Mouse (Mus musculus): ENCODE measurements around the gene Angptl8. TPM values are rescaled to one million over a fixed set of nuclear protein-coding genes. Genes with fewer than 3 reads are reported as not detected.

Angptl8 gene
- polyA plus RNA-seq, 1 experiment from 2014 or later, result 0.26 TPM

GRCm38 (mm10) chr9:21872204-21872603, 36.9 kb downstream of the Angptl8 start:
- Histone ChIP-seq H3K36me3 (no peaks in the 10 kb centered on the region), H3K9me3 (replicated peaks) (0 out of 2 replicates have a peak, but pooled peaks cover 3% of the 10 kb centered on the region), H3K27me3 (no peaks in the 10 kb centered on the region), H3K27ac (no peak overlapping the region), H3K9ac (no peak overlapping the region), H3K4me3 (no peak overlapping the region), H3K4me2 (replicated peaks) (no peak overlapping the region), H3K4me1 (no peaks in the 10 kb centered on the region; the same call in 1 of the 2 replicates)
- ATAC-seq (ENCODE audit: low FRiP score), result no peak
- WGBS, result 70% methylated on average over 4 of the region's 4 CpGs

- 59% methylated on average over 3 of the region's 3 CpGs for WGBS
- Histone ChIP-seq H3K27me3 (no peaks in the 10 kb centered on the region), H3K9ac (no peak overlapping the region), H3K36me3 (no peaks in the 10 kb centered on the region), H3K4me2 (replicated peaks) (no peak overlapping the region), H3K4me3 (no peak overlapping the region), H3K9me3 (replicated peaks) (0 out of 2 replicates have a peak, but pooled peaks cover 3% of the 10 kb centered on the region), H3K4me1 (no peaks in the 10 kb centered on the region), H3K27ac (no peak overlapping the region)
- ATAC-seq (ENCODE audit: low FRiP score), result no peak
Observed at GRCm38 (mm10) chr9:21876601-21877000, 41.3 kb downstream of the Angptl8 start.

Small RNA genes lying within 50 kb of the gene (microRNA-seq; reads per million reads assigned to microRNA genes)
- gene Mir7083, result 4.3 reads per million, percentile 9 among the genes with 10 or more reads in this experiment

Other genes with a start within 250 kb of the Angptl8 start
- 56.5 and 61.0 TPM in 2 replicates for gene Timm29, start 242.8 kb upstream of the Angptl8 start, polyA plus RNA-seq (2016; fragmentation: Nextera tagmentation; extraction: Ambion mirVana)
- gene Yipf2, start 242.7 kb upstream of the Angptl8 start, polyA plus RNA-seq (2016; fragmentation: Nextera tagmentation; extraction: Ambion mirVana), result 19.4 and 21.5 TPM in 2 replicates
- 173 and 181 TPM in 2 replicates for gene Smarca4, start 219.3 kb upstream of the Angptl8 start, polyA plus RNA-seq (2016; fragmentation: Nextera tagmentation; extraction: Ambion mirVana)
- 32.1 and 33.0 TPM in 2 replicates for gene Ldlr, start 112.0 kb upstream of the Angptl8 start, polyA plus RNA-seq (2016; fragmentation: Nextera tagmentation; extraction: Ambion mirVana)
- 61.6 and 68.2 TPM in 2 replicates for gene Spc24, start 75.2 kb upstream of the Angptl8 start, polyA plus RNA-seq (2016; fragmentation: Nextera tagmentation; extraction: Ambion mirVana)
- 10.6 and 11.2 TPM in 2 replicates for gene Kank2, start 36.8 kb upstream of the Angptl8 start, polyA plus RNA-seq (2016; fragmentation: Nextera tagmentation; extraction: Ambion mirVana)
- gene Dock6, start 17.1 kb downstream of the Angptl8 start, polyA plus RNA-seq (2016; fragmentation: Nextera tagmentation; extraction: Ambion mirVana), result 21.6 and 24.4 TPM in 2 replicates
- gene Rab3d, start 82.7 kb downstream of the Angptl8 start, polyA plus RNA-seq (2016; fragmentation: Nextera tagmentation; extraction: Ambion mirVana), result 15.5 and 16.3 TPM in 2 replicates
- 8.8 and 9.2 TPM in 2 replicates for gene Ccdc159, start 92.0 kb downstream of the Angptl8 start, polyA plus RNA-seq (2016; fragmentation: Nextera tagmentation; extraction: Ambion mirVana)
- gene Tmem205, start 92.0 kb downstream of the Angptl8 start, polyA plus RNA-seq (2016; fragmentation: Nextera tagmentation; extraction: Ambion mirVana), result 37.0 and 37.5 TPM in 2 replicates
- gene Plppr2, start 101.5 kb downstream of the Angptl8 start, polyA plus RNA-seq (2016; fragmentation: Nextera tagmentation; extraction: Ambion mirVana), result 48.3 and 54.9 TPM in 2 replicates
- gene Swsap1, start 120.2 kb downstream of the Angptl8 start, polyA plus RNA-seq (2016; fragmentation: Nextera tagmentation; extraction: Ambion mirVana), result 7.2 and 9.5 TPM in 2 replicates
- 4.3 TPM in 2 replicates for gene Epor, start 128.0 kb downstream of the Angptl8 start, polyA plus RNA-seq (2016; fragmentation: Nextera tagmentation; extraction: Ambion mirVana)
- 1.9 TPM in 2 replicates for gene Rgl3, start 153.9 kb downstream of the Angptl8 start, polyA plus RNA-seq (2016; fragmentation: Nextera tagmentation; extraction: Ambion mirVana)
- 4.1 and 4.7 TPM in 2 replicates for gene Ccdc151, start 167.1 kb downstream of the Angptl8 start, polyA plus RNA-seq (2016; fragmentation: Nextera tagmentation; extraction: Ambion mirVana)
- gene Prkcsh, start 167.3 kb downstream of the Angptl8 start, polyA plus RNA-seq (2016; fragmentation: Nextera tagmentation; extraction: Ambion mirVana), result 106 and 108 TPM in 2 replicates
- gene Elavl3, start 216.5 kb downstream of the Angptl8 start, polyA plus RNA-seq (2016; fragmentation: Nextera tagmentation; extraction: Ambion mirVana), result 62.6 and 62.9 TPM in 2 replicates
- not detected in 2 replicates for gene Gm49318, start 235.7 kb downstream of the Angptl8 start, polyA plus RNA-seq (2016; fragmentation: Nextera tagmentation; extraction: Ambion mirVana)
- gene Zfp653, start 235.9 kb downstream of the Angptl8 start, polyA plus RNA-seq (2016; fragmentation: Nextera tagmentation; extraction: Ambion mirVana), result 16.4 and 20.4 TPM in 2 replicates
- gene Ecsit, start 249.9 kb downstream of the Angptl8 start, polyA plus RNA-seq (2016; fragmentation: Nextera tagmentation; extraction: Ambion mirVana), result 37.1 and 40.0 TPM in 2 replicates

Measured in hindbrain, embryonic 12.5 days (tissue).